Mouse (Mus musculus) neural tube, embryonic 10.5 days (tissue): Measurements from ENCODE around the gene Fdxr.
A peak's percentile ranks its signal among the peaks of the same experiment; 100 is the strongest.

Source experiments
- DNase-seq: peaks from one replicate; pipeline ENCODE4 v3.0.0-alpha.2; 2017; ENCODE audit warnings: low spot score; ENCODE audit errors: extremely low spot score

Fdxr gene

DNA sequence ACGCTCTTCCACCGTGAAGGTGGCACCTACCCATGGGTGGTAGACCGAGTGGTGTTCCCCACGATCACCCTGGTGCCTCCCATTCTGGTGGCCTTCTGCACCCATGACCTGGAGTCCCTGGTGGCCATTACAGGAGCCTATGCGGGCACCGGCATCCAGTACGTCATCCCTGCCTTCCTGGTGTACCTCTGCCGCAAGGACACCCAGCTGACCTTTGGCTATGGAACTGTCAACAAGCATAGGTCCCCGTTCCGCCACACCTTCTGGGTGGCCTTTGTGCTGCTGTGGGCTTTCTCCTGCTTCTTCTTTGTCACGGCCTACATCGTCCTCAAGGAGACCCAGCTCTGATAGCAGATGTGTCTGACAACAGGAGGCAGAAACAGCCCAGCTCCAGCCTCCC lies 33.1 kb downstream of the Fdxr start:
- DNase-seq = no peak

DNA sequence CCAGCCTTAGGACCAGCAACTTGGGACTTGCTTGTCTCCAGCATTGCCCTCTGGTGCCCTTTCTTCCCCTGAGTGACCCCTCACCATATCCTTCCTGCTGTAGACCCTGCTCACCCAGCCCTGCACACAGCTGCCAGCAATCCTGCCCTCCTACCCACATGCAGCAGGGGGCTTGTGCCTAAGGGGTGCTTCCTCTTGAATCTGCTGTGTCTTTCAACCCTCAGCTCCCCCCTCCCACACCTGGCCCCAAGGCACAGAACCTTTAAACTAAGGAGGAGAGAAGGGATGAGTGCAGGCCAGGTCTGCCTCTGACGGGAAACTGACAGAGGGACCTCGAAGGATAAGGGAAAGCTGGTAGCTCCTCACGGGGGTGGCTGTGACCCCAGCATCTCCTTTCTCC lies 34.1 kb downstream of the Fdxr start:
- DNase-seq = no peak

DNA sequence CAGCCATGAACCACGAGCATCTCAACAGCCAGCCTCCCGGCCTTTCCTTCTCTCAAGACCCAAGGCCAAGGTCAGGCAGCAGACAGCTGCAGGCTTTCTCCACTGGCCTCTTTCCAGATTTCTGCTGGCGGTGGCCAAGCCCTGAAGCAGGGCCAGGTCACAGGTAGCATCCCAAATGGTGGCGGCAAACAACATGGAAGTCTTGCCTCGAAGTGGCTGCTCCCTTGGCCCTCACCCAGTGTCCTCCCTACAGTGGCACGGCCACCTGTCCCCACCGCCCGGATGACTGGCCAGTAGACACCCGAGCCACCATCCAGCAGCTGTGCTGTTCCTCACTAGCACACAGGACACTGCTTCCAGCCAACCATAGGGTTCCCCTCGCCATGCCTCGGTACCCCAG lies 35.4 kb downstream of the Fdxr start:
- no peak for DNase-seq

DNA sequence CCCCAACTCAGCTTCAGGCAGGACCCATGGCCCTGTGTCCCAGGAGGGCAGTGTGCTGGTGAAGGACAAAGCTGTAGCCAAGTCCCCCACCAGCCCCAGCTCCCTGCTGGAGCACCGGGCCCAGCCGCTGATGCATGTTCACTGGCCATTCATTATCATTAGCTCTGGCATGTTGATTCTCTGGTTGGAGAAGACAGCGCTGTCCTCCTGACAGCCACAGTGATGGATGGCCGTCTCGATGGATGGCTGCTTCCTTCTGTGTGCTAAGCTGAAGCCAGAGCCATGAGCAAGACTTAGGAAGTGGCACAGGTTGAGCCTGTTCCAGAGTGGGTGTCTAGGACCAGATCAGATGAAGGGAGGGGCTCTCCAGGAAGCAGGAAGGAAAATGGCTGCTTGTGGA lies 40.3 kb downstream of the Fdxr start:
- peak; percentile 59 for DNase-seq

DNA sequence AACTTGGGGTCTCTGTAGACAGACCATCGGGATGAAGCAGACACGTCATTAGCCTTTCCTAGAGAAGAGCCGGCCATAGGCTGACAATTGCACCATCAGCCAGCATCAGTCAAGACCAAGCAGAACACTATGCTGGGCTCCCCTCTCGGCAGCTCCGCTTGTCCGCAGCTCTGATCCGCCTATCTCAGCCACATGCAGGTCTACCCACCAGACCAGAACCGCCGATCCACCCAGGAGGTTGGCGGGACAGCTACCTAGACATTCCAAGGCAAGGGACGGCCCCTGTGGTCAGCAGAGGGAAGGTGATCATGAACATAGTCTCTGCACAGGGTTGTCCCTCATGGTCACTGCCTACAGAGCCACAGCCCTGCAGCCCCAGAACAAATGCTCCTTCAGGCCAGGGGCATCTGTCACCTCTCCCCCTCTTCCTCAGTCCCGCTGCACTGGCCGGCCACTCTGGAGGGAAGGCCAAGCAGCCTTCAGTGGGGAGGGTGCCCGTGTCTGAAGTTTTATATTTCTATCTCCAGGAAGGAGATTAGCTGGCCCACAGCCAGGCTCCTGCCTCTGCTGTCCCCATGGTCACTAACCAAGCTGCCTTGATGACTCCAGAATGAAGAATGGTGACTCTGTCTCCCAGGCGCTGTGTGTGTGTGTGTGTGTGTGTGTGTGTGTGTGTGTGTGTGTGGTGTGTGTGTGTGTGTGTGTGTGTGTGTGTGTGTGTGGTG lies 42.4 kb downstream of the Fdxr start:
- DNase-seq = no peak

DNA sequence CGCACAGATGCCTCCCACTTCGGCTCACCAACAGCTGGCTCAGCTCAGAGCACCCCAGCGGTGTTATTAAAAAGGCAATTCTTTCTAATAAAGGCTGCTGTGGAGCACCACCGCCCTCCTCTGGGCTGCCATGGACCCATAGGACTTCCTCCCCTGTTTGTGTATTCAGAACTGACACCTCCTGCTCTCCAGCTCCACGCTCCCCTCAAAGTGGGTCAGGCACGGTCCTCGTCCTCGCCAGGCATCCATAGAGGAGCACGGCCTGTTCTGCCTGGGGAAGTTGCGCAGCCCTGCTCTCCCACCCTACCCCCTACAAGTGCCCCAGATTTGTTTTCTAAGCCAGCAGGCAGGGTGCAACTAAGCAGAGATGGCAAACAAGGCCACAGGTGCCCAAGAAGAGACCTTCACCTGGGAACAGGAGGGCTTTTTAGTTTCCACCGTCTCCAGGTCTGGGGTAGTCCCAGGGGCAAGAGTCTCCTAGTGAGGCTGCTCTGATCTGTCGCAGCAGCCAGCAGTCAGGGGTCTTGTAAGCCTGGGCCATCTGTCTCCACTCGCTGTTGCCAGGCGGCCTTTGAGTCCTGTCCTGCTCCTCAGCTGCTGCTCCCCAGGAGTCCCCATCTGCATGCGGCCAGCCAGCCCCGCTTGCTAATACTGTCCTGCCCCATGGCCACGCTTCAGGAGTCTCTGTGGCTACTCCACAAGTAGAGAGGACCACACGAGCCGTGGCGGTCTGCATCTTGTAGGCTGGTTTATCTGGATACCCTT lies 43.1 kb downstream of the Fdxr start:
- no peak for DNase-seq

DNA sequence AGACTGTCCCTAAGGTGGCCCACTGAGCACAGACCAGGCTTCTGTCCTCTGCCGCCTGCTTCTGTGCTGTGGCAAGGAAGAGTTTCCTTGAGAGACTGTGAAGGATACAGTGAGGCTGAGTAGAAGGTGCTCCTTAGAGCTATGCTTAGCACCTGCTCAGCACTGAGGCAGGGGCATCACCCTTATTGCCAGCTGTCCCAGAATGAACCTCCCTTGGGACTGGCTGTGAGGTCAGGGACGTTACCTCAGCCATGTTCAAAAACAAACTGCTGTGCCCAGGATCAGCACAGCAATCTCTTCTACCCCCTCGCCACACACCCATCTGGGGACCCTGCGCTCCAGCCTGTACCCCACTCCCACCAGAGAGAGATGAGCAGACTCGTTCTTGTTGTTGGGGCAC lies 44.0 kb downstream of the Fdxr start:
- DNase-seq = no peak

DNA sequence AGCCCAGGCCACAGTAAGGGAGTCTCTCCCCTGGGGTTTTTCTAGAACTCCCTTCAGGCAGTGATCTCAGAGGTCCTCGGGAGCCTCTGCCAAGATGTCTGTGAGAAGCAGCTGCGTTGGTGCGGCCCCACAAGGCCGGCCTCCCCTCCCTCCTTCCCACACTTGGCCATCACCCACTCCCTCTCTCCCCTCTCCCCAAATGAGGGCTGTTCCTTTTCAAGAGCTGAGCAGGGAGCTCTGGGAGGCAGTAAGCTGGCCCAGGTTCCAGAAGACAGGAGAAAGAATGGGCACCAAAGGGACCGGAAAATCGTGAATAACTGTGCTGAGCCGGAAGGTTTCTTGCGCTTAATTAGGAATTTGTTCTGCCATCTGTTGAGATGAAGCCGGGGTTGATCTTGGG lies 44.9 kb downstream of the Fdxr start:
- no peak for DNase-seq

DNA sequence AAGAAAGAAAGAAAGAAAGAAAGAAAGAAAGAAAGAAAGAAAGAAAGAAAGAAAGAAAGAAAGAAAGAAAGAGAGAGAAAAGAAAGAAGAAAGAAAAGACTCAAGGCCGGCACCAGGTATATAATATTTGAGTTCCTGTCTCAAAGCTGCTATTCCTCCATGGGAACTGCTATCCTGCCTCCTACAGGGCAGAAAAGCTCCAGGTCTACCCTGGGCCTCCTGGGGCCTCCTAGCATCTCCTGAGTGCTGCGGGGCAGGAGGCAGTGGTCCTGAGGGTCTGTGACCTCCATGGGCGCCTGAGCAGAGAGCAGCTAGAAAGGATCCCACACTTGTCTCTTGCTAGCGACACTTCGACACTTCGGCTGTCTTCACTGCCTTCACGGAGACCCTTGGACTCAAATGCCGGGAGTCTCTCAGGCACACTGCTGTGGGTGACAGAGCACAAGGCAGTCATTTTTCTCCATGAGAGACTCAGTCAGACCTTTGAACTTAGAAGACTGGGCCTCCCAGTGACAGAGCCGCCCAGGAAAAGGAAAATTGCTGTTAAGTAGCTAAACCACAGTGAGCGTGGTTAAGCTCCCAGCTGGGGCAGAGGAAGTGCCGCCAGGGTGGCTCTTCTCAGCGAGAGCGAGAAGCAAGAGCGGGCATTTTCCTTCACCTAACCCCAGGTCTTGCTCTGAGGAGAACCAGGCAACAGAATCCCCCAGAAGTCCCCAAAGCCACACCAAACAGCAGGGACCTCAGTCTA lies 45.5 kb downstream of the Fdxr start:
- no peak for DNase-seq

DNA sequence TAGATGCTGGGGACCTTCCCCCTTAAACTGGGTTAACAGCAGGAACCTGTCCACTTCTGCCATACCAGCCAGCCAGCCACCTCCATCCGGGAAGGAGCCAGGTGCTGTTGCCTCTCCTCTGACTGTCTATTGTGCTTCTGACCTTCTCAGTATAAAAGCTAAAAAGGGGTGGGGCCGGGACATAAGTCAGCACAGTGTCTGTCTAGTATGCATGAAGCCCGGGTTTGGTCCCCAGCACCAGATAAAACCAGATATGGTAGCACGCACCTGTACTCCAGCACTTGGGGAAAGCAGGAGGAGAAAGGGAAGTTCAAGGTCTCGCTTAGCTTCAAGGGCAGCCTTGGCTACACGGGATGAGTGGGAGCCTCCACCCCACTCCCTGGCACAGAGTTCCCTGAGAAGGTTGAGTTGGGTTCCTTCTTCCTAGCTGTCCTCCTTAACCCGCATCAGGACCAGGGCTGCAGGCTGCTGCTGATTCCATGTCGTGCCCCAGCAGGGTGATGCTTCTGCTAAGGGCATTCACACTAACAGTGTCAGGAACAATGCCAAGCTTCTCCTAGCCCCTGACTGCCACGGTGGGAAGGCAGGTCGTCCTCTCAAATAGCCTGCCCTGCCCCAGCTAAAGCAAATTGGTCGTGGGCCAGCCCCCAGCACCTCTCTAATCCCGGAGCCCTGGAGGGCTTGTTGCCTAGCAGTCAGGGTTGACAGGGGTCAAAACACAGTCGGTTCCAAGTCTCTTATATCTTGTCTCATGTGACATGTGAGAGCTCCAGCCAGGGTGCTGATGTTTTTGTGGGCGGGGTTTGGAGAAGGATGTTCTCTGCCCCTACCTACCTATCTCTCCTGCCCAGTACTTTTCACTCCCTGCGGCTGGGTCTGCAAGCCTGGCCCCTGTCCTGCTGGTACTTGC lies 47.6 kb downstream of the Fdxr start:
- DNase-seq = no peak

DNA sequence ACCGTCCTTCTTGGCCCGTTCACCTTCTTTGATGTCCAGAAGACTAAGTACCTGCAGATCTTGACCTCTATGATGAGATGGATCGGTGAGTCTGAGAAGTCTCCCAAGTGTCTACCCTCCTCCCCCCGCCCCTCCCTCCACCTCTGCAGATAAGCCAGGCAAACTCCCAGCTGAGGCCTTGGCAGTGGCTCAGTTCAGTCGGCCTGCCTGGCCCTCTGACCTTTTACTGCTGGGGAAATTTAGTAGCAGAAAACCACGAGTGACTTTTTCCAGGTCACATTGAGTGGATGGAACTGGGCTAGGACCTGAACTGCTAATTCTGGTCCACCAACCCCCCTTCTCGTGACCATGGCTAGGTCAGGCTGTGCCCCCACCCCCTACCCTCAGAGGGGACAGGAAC lies 48.4 kb downstream of the Fdxr start:
- no peak for DNase-seq

DNA sequence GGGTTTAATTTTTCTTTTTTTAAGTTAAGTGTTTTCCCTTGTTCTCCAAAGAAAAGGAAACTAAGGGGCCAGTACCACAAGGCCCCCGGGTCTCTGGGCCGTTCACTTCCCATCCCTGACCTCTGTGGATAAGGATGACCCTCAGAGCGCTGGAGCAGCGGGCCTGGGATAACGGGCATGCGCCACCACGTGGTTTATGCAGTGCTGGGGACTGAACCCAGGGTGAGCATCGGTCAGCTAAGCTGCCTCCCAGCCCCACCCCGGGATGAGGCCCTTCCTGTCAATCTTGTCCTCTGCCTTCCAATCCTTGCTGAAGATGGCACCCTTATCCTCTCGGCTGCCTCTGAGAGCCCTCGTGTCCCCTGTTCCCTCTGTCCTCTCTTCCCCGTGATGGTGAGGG lies 49.2 kb downstream of the Fdxr start:
- no peak for DNase-seq

DNA sequence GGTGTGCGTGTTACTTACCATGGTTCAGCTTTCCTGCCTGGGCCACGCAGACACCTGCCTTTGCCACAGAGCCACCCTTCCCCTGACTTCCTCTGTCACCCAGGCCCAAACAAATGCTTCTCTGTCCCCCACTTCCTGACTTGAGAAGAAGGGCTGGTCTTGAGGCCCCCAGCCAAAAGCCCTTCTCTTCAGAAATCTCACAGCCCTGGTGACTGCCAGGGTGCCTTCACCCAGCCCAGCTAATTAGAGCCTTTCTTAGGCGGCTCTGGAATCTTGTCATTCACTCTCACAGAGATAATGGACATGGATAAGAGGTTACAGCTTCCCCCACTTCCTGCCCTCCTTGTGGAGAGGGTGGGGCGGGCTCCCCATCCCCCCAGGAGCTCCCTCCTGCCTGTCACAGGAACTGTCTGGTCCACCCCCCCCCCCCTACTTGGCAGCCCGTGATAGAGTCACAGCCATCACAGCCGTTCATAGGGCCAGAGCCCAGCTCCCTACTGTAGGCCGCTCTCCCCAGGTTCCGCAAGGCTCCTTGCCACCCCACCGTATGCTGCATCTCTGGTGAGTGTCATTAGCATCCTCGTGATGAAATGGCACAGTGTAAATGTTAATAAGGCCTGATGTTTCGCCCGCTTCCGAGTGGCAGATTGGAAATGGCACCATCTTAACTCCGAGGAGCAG lies 49.9 kb downstream of the Fdxr start:
- no peak for DNase-seq

DNA sequence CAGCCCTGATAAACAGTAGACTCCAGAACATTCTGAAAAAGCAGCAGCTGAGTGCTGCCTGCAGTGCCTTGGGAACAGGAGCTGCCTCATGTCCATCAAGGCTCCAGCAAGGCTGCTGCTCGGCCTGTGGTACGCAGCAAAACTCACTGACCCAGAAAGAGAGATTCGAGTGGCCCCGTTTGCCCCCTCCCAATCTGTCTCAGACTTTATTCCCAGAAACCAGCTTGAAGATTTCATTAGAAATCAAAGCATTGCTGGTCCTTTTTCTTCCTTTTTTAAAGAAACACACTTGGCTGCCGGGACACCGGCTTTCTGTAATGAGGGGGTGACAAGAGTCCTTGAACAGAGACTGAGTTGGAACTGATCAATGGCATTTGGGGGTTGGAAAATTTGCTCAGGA lies 51.5 kb downstream of the Fdxr start:
- DNase-seq = no peak

DNA sequence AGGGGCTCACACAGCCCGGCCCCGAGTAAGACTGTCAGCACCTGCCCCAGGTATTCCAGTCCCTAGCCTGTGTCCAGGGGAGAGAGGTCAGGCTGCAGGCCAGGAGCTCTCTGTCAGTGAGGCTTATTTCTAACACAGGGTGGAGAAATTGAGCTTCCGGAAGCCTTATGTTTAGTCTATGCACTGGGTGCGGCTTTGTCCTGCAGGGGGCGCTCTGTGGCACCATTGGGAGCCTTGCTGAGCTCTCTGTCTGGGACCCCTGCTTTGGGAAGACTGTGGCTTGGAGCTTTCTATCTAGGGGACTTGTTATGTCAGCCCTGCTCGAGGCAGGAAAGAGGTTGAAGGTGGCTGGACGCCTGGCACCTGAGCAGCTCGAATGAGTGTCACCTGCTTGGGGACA lies 52.0 kb downstream of the Fdxr start:
- peak; percentile 78 for DNase-seq

DNA sequence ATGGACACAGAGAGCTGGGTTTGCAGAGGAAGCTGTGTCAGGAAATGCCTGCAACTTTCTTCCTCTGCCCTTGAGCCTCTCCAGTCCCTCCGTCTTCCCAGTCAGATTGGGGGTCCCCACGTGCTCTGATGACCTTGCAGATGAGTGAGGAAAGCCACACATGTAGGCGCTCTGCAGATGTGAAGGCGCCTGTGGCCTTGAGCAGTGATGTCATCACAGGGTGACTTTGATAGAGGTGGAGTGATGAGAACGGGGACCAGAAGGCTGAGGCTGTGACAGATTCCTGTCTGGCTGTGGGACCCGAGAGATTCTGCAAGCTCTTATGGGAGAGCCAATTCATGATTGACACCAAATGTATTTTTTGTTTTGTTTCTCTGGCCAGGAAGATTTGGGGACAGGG lies 53.0 kb downstream of the Fdxr start:
- DNase-seq = no peak

DNA sequence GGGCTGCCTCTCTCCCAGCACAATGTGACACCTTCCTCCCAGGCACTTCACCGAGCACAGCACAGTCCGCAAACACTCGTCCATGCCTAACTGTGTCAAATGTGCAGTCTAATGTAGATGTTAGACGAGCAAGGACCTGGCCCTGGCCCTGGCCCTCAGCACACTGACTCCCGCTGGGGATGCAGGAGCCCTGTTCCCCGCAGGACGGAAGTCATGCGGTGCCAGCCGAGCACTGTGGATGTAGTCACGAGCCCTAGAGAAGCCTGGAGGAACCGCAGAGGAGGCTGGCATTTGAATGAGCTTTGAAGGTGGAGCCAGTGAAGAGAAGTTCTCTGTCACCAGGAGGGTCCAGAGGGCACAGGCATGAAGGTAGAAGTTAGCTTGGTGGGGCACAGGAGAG lies 53.4 kb downstream of the Fdxr start:
- DNase-seq = no peak

DNA sequence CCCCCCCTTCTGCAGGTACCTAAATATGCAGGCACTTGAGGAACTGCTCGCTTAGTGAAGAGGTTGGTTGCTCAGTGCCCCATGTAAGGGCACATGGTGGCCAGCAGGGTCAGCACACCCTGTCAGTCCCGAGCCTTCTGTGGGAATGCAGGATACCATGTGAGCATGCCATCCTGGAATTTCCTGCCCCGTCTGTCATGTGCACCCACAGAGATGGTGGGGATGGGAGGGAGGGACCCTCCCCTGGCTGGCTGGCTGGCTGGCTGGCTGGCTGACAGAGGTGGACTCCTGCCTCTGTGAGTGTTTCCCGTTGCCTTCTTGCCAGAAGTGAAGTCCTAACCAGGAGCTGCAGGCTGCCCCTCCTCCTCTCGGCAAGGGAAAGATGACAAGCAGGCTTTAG lies 54.3 kb downstream of the Fdxr start:
- no peak for DNase-seq

DNA sequence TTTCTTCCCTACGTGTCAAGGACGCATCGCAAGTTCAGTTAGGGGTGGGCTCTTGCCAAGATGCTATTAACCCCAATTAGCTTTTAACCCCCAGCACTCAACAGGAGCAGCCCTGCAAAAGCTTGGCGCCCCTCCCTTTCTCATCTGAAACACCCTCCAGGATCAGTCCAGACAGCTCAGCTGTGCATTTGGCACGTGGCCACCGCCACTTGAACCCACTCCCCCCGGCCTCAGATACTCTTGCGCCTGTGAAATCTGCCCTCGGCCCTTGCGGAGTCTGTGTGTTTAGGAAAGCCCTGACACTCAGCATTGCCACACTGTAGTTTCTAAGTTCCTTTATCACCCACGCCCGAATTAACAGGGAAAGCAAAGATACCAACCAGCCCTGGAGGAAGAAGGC lies 54.8 kb downstream of the Fdxr start:
- DNase-seq = no peak

DNA sequence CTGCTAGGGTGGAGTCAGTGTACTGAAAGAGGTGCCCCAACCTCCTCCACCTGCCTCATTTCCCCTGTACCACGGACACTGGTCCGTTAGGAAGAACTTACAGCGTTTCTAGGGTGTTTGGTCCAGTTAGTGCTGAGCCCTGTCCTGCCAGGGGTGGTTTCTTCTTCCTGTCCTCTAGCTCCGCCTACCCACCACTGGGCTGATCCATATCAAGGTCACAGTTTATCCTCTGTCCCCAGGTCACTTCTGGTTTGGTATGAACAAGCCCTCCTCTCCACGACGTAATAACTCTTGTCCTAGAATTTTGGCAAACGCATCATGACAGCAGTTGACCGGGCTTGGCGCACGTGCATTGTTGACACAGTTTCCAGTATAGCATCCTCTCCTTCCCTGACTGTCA lies 57.2 kb downstream of the Fdxr start:
- DNase-seq = no peak

DNA sequence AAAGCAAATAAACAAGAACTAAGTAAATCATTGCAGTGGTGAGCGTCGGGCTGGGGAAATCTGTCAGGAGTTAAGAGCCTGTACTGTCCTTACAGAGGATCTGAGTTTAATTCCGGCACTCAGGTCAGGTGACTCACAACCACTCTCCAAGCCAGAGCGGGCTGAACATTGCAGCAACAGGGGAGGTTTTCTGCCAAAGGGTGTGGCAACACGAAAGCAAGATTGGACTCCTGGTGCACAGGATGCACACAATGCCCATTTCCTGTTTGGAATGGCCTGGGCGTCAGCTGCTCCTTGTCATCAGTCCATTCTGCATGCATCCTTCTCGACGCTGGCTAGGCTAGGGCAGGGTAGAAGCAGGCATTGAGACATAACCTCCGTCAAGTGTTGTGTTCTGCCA lies 57.6 kb downstream of the Fdxr start:
- no peak for DNase-seq
